Mouse (Mus musculus) ES-Bruce4 (cell line): ENCODE data around the gene Fasn.

Experiments used
- EP300 ChIP-seq: IDR thresholded peaks from 2 replicates; pipeline ENCODE4 v1.6.1; 2011; ENCODE audit warnings: low read depth, low read length; ENCODE audit not compliant: insufficient read depth
- POLR2A ChIP-seq: IDR thresholded peaks from one replicate; pipeline ENCODE4 v1.8.1; 2011; ENCODE audit warnings: low read length; ENCODE audit not compliant: insufficient read depth

GRCm38 (mm10) chr11:120830686-120831085 lies 6.3 kb upstream of the Fasn start:
- TF ChIP-seq EP300 (no peak), POLR2A (no peak)
